Mouse (Mus musculus) urinary bladder, postnatal 4 days (tissue): ENCODE data around the gene Xxylt1.

ENCODE experiments used
- DNase-seq, 2 experiments: peaks; one replicate each; pipeline ENCODE4 v3.0.0; 2021 to 2022; ENCODE audit warnings: low spot score in 2 of 2

The Xxylt1 gene

GRCm38 (mm10) chr16:31061246-31061880 is 19.9 kb downstream of the Xxylt1 start:
- no peak for DNase-seq

- no peak for DNase-seq
Measured at GRCm38 (mm10) chr16:31060714-31061113, 20.5 kb downstream of the Xxylt1 start.

- no peak for DNase-seq
Measured at GRCm38 (mm10) chr16:31060226-31060625, 21.0 kb downstream of the Xxylt1 start.

GRCm38 (mm10) chr16:31059730-31060129 is 21.5 kb downstream of the Xxylt1 start:
- DNase-seq, result no peak

- no peak for DNase-seq
Measured at GRCm38 (mm10) chr16:31052812-31053211, 28.4 kb downstream of the Xxylt1 start.

- no peak for DNase-seq
Measured at GRCm38 (mm10) chr16:31052177-31052726, 29.0 kb downstream of the Xxylt1 start.

- no peak for DNase-seq
Measured at GRCm38 (mm10) chr16:31050701-31051100, 30.5 kb downstream of the Xxylt1 start.

GRCm38 (mm10) chr16:31048194-31048593 is 33.0 kb downstream of the Xxylt1 start:
- no peak for DNase-seq

GRCm38 (mm10) chr16:31047186-31047898 is 33.9 kb downstream of the Xxylt1 start:
- DNase-seq, result no peak

GRCm38 (mm10) chr16:31046217-31046659 is 35.0 kb downstream of the Xxylt1 start:
- DNase-seq, result no peak

- DNase-seq, result no peak
Measured at GRCm38 (mm10) chr16:31045211-31045610, 36.0 kb downstream of the Xxylt1 start.

GRCm38 (mm10) chr16:31043136-31043535 is 38.1 kb downstream of the Xxylt1 start:
- DNase-seq, result no peak

GRCm38 (mm10) chr16:31041566-31041965 is 39.7 kb downstream of the Xxylt1 start:
- no peak for DNase-seq

GRCm38 (mm10) chr16:31039803-31040459 is 41.3 kb downstream of the Xxylt1 start:
- DNase-seq, result no peak

GRCm38 (mm10) chr16:31037431-31037830 is 43.8 kb downstream of the Xxylt1 start:
- DNase-seq, result no peak

GRCm38 (mm10) chr16:31035651-31036245 is 45.5 kb downstream of the Xxylt1 start:
- DNase-seq, result no peak

GRCm38 (mm10) chr16:31035235-31035634 is 46.0 kb downstream of the Xxylt1 start:
- no peak for DNase-seq

GRCm38 (mm10) chr16:31034051-31034450 is 47.2 kb downstream of the Xxylt1 start:
- DNase-seq, result no peak

GRCm38 (mm10) chr16:31029739-31030485 is 51.3 kb downstream of the Xxylt1 start:
- no peak for DNase-seq

- no peak for DNase-seq
Measured at GRCm38 (mm10) chr16:31027675-31028074, 53.6 kb downstream of the Xxylt1 start.

GRCm38 (mm10) chr16:31025516-31025915 is 55.7 kb downstream of the Xxylt1 start:
- no peak for DNase-seq
